Mouse (Mus musculus): Measurements from ENCODE around the gene Polr2l.
A peak's percentile ranks its signal among the peaks of the same experiment; 100 is the strongest.
"Not testable (repeated sequence)": the region's sequence is repeated elsewhere in the genome, so short reads cannot be mapped to it uniquely, and the experiment has no call there.

Polr2l gene

DNA sequence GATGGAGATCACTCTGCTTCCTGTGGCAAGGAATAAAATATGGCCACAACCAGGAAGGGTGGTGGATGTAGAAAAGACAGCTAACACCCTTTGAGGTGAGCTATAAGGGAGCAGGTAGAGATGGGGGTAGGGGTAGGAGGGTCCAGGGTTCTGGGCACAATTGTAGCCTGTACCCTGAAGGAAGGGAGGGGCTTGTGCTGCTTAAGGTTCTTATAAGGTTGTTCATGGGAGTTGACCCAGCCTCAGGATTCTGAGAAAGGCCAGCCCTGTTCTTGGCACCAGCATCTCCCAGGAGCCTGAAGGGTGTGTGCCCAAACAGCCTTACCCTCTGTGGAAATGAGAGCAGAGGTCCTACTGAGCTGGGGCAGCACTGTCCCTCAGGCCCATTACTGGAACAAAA, 23.0 kb downstream of the Polr2l start:
- no peak for DNase-seq (ENCODE audit: low spot score in 2 of 2)

DNA sequence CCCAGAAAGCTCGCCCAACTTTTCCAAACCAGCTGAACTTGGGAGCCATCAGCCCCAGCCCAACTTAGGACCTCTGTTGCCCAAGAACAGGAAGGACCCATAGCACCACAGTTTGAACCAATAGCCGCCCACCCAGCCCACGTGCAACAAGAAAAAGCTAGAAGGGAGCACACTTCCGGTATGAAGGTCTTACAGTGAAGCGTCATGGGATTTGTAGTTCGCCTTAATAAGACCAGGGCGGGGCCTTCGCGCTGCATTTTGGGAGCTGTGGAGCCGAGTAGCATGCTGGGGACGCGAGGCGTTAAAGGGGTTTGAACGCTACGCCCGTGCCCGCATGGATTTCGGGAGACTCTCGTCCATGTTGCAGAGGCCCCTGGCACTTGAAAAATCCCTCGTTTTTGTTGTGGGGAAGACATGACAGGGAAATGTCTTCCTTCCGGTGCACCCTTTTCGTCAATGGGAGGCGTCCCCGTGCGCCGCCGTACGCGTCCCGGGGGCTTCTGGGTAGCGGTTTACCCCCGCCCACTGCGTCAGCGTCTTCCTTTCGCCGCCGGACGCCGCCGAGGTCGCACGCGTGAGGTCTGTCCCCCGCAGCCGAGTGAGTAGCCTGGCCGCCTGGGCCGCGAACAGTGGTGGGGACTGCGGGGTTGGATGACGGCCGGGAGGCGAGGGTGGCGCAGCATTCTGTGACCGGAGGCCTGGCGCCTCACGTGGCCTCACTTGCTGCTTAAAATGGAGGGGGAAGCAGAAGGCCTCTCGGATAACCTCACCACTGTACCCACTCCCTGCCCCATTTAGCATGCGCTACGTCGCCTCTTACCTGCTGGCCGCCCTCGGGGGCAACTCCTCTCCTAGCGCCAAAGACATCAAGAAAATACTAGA, 27.6 kb downstream of the Polr2l start, which contains the start of gene Rplp2:
Rplp2 (plus strand) TSS at position 261 of the 882 bp plus-strand sequence.
- peak; percentile 92 to 93 for DNase-seq (ENCODE audit: low spot score in 2 of 2)

DNA sequence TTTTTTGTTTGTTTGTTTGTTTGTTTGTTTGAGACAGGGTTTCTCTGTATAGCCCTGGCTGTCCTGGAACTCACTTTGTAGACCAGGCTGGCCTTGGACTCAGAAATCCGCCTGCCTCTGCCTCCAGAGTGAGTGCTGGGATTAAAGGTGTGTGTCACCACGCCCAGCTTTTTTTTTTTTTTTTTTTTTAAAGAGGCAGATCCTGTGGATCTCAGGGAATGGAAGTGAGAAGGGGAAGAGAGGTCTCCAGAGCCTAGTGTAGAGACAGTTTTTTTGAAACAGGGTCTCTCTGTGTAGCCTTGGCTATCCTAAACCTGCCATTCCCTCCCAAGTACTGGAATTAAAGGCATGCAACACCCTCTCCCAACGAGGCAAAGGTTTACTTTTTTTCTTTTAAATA, 28.6 kb downstream of the Polr2l start:
- DNase-seq (ENCODE audit: low spot score in 2 of 2) = not testable (repeated sequence)

DNA sequence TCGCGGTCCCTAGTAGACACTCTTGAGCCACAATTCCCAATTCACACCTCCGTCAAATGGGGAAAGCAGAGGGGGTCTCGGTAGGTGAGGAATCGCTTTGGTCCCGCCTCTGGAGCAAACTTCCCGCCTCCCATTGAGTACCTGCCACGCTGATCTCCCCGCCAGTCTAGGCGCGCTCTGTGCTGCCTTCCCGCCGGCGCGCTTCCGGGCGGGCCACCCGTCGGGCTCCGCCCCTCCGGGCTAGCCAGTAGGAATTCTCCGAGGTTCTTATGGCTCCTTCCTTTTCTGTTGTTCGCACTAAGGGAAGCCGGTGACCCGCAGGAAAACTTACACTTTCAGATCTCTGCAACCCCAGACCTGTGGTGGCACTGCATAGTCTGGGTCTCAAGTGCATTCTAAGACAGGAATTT, 31.1 kb downstream of the Polr2l start, which contains the start of gene Pidd1:
Pidd1 (minus strand) TSS at position 198 of the 410 bp plus-strand sequence.
- no peak for DNase-seq (ENCODE audit: low spot score in 2 of 2)

DNA sequence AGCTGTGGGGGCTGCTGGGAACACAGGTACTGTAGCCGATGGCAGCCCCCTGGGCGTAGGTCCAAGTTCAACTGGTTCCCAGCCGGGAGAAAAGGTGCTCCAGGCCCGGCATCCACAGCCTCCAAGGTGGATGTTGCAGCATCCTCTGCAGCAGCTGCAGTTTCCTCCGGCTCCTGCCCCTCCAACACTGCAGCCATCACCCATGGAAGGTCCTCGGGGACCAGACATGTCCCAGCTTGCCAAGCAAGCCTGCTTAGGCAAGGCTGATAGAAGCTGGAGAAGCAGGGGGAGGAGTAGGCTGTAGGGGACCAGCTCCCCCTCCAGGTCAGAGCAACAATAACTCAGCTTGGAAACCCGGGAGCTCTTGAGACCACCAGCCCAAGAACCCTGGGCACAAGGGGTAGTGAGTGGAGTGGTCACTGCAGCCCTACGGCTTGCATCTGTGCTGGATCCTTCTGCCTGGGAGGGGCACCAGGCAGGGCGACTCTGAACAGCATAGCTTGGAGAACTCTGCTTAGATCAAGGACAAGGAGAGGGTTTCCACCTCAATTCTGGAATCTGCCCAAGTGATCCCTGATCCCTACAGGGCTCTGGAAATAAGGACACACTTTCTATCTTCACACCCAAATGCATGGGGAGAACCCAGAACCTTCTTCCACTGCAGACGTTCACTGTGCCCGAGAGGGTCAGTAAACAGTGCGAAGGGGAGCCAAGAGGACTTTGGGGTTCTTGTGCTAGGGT, 31.7 kb downstream of the Polr2l start:
- DNase-seq (ENCODE audit: low spot score in 2 of 2) = no peak

DNA sequence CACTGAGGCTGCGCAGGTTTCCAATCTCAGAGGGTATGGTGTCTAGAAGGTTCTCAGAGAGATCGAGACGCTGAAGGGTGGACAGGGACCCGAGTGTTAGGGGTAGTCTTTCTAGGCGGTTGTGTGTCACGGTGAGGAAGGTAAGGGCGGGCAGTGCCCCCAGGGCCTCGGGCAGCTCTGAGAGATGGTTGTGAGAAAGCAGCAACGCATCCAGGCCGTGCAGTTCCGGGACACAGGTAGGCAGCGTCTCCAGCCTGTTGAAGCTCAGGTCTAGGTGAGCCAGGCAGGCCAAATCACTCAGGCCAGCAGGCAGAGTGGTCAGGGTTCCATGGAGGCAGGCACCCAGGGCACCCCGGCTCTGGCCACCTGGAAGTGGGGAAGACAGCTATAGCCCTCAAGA, 32.7 kb downstream of the Polr2l start:
- no peak for DNase-seq (ENCODE audit: low spot score in 2 of 2)

DNA sequence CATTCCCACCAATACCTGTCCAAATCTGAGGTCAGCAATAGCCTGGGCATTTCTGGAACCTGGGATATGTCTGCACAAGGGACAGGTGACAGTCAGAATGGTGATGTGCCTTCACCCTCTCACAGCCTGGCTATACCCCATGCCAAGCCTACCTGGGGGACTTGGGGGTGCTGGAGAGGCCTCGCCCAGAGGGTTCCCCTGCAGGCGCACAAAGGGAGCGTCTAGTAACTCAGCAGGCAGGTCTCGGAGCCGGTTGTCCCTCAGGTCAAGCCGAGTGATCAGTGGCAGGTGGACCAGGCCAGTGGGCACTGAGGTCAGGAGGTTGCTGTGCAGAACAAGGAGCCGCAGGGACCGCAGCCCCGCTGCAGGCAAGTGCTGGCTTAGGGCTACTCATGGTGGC, 33.5 kb downstream of the Polr2l start:
- DNase-seq (ENCODE audit: low spot score in 2 of 2) = no peak

DNA sequence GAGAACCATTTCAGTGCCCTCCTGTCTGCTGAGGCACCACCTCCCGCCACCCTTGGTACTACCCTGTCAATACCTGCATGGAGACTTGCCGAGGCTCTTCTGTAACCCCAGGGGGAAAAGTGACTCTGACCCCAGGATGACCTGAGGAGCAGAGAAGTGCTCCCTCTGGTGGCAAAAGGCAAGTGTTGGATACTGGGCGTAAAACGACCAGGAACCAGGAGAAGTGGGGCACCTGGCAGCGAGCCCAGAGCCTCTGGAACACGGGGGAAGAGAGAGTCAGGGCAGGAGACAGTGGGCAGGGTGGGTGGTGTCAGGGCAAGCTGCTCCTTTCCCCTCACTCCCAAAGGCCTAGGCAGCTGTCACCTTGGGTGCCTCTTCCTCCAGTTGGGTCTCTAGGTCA, 34.3 kb downstream of the Polr2l start:
- no peak for DNase-seq (ENCODE audit: low spot score in 2 of 2)

DNA sequence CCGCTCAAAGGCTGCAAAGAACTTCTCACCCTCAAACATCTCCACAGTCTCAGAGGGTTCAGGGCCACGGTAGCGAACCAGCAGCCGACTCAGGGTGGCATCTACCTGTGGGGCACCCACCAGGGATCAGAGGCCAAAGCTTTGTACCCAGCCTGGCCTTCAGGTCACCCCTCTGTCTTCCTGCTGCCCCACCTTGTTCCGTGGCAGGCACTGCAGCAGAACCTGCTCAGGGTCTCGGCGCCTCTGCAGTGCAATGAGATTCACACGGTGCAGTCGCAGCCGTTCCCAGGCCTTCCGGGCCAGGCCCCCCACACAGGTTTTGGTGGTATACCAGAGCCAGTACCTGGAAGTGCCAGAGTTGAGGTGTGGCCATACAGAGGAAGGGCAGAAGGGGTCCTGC, 35.1 kb downstream of the Polr2l start:
- no peak for DNase-seq (ENCODE audit: low spot score in 2 of 2)

DNA sequence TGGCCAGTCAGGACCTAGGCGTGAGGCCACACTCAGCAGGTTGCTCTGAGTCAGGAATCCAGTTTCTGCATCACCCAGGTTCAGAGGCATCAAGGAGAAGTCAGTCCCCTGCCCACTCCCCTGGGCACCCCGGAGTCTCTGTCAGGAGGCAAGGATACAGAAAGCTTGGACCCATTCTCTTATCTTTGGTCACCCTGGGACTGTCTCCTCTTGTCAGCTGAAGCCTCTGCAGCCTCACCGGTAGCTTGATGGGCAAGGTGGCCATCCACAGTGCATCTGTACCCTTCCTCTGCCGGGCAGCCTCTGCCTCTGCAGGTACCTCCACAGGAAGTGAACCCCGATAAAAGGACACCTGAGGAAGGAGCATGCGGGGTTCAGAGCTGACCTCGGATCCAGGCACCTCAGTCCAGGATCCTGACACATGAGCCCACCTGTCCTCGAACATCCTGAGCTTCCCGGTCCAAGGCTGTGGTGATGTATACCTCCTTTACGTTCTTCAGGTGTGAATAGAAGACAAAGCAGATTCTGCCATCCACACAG, 35.7 kb downstream of the Polr2l start:
- DNase-seq (ENCODE audit: low spot score in 2 of 2) = no peak

DNA sequence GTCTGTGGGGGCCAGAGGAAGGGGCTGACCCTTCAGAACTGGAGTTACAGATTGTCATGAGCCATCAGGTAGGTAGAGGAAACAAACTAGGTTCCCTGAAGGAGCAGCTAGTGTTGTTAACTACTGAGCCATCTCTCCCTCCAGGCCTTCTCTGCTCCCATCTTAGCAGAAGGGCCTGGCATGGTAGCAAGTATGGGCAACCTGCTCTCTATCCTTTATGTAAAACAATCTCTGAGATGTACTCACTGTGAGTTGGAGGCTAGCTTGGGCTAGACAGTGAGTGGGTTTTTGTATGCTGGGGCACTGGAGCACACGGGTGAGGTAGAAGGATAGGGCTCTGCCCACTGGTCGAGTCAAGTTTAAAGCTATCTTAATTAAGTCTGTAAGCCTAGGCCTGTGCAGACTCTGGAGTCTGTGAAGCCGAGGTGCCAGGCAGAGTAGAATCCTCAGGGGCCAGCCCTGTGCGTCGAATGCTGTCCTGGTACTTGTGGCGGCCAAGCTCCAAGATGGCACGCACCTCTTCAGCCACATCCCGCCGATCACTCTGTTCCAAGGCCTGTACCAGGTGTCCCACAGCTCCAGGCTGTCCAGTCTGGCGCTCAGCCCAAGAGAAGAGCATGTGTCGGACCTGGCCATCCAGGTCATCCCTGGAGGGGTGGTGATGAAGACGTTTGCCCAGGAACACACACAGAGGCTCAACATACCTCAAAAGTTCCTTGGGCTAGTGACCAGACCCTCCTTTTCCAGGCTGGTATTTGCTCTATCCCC, 36.5 kb downstream of the Polr2l start:
- no peak for DNase-seq (ENCODE audit: low spot score in 2 of 2)

DNA sequence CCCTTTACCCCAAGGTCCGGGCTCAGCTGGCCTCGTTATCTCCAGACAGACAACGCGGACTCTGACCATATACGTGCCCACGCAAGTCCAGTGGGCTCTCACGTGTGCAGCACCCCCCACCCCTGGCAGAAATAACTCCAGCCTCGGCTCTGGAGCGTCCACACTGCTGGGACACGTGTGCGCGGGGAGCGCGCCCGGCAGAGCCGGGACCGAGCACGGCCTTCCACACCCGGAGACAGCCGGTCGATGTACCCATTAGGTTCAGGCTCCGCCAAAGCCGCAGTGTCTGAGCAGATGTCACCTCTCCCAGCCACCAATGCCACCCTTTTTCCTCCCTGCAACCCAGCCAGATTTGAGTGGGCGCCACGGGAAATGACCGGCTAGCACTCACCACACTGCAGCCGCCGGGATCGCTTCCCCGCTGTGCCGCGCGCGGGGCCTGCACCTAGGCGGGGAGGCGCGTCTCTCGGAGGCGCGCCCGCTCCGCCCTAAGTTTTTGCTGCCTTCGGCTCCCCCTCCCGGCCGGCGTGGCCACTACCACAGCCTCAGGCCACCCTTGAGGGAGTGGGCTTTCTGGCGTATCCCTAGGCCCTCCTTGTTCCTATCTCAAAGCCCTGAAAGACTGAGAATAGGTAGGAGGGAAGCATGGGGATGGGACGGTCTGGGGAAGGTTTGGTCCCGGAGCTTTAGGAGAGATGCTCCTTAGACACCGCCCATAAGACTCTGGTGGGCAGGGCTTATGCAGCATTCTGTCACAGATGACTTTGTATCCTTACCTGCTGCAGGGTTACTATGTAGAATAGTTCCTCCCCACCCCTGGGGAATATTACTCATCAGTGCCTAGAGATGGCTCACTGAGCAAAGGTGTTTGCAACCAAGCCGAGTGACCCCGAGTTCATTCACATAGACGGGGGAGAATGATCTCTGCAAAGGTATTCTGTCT, 37.5 kb downstream of the Polr2l start, which contains the start of gene Slc25a22:
Slc25a22 (minus strand) TSS at position 715 of the 943 bp plus-strand sequence.
- DNase-seq (ENCODE audit: low spot score in 2 of 2) = peak; percentile 75 to 78

DNA sequence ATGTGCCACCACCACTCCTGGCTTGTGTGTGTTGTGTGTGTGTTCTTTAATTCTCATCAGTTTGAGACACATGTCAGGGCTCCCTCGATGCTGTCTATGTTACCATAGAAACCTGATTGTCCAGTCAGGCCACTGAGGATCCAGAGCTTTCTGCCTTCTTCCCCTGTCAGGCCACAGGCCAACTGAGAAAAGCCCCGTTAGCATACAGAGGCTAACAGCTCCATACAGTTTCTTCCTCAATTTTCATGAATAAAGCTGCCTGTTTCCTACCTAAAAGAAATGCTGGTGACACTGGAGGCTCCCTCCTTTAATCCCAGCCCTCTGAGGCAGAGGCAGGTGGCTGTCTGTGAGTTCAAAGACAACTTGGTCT, 38.4 kb downstream of the Polr2l start:
- no peak for DNase-seq (ENCODE audit: low spot score in 2 of 2)

DNA sequence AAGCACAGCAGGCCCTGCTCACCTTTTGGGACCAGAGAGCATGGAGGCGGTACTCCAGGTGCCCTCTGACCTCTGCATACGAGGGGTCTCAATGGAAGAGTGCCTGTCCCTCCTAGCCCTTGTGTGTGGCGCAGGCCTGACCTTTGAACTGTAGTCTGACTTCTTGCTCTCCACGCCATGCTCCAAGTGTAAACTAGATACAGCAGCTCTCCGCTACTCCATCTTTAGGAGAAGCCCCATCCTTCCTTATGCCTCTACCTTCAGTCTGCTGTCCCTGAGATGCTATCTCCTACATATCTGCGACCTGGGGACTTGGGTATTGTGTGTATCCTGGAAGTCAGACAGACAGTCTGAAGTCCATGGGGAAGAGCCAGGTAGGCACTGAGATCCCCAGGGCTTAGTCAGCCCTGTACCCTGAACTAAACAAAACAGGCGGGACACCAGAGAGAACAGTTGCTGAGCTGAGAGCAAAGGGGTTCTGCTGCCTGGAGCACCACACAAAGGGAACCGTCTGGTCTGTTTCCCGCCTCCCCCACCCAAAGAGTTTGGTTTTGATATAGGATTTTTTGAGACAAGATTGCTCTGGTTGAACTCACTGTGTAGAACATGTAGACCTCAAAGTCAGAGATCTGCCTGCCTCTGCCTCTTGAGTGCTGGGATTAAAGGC, 38.9 kb downstream of the Polr2l start:
- DNase-seq (ENCODE audit: low spot score in 2 of 2) = no peak

DNA sequence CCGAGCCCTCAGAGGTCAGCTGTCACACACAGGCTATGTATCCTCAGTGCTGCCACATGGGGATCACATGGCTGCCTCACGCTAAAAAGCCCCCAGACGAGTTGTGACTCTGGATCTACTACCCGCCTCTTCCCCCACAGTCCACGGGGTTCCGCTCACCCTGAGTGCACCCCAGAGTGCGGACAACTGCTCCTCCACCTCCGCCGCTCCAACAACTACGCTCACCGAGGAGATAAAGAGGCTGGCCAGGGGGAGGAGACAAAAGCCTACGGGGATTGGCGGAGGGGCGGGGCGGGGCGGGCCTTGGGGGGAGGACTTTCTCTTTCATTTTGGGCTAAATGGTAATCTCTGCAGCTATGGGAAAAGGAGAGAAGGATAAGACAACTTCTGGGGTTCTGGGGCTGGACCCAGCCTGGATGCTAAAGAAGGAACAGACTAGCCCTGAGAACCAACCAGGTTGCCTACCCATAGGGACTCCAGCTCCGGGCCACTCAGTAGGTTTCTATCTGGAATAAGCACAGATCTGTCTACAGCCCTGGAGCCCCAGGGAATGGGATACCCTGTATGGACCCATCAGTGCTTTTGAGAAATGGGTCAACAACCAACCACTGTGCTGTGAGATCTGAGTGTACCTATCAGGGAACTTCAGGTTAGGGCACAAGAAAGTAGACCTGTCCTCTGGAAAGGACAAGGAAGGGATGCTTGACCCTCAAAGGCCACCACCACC, 39.6 kb downstream of the Polr2l start:
- DNase-seq (ENCODE audit: low spot score in 2 of 2) = no peak

DNA sequence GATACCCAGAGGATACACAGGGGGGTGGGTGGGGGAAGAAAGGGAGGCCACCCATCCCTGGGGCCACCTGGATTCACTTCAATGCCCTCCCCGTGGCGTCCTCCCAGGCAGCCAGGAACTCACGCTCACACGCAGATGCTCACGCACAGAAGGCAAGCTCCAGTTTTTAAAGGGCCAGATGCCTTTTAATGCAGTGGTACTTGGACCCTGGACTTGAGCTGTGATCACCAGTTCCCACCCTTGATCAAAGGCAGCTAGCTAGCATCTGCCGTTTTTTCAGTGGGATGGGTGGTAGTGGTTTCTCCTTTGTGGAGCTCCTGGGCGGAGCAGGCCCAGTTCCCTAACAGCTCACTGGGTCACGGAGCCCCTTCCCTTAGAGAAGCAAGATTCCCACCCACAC, 40.5 kb downstream of the Polr2l start:
- peak; percentile 67 to 79 for DNase-seq (ENCODE audit: low spot score in 2 of 2)

DNA sequence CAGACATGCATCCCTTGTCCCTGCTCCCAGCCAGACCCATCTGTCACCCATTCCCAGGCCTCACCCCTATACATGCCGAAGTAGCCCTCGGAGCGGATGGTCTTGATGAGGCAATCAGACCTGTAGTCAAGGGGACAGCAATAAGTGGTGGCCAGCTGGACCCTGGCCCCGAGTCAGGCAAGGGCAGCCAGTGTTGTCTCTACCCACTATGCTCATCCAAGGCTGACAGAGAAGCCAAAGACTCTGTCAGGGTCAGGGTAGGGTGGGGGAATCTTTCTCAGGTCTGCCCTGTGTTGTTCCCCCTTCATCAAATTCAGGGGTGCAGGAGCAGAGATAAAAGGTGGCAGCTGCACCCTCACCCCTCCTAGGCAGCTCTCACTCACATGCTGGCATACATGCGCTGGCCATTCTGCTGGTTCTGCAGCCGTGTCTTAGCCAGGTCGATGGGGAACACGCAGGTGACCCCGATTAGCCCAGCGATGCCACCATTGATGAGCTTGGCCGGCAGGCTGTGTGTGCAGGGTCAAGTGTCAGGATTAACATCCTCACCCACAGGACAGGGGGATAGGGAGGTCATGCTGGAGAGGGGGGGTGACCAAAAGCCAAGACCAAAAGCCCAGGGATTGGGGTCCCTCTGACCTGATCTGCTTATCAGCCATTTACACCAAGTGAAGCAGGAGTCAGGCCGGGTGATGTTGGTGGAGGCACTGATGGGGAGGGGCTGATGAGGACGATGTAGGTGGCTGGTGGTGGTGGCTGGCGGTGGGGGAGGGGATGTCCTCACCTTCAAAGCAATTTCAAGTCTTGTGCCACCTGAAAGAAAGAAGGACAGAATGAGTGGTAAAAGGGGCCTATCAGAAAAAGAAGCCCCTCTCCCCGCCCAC, 41.2 kb downstream of the Polr2l start:
- DNase-seq (ENCODE audit: low spot score in 2 of 2) = no peak

DNA sequence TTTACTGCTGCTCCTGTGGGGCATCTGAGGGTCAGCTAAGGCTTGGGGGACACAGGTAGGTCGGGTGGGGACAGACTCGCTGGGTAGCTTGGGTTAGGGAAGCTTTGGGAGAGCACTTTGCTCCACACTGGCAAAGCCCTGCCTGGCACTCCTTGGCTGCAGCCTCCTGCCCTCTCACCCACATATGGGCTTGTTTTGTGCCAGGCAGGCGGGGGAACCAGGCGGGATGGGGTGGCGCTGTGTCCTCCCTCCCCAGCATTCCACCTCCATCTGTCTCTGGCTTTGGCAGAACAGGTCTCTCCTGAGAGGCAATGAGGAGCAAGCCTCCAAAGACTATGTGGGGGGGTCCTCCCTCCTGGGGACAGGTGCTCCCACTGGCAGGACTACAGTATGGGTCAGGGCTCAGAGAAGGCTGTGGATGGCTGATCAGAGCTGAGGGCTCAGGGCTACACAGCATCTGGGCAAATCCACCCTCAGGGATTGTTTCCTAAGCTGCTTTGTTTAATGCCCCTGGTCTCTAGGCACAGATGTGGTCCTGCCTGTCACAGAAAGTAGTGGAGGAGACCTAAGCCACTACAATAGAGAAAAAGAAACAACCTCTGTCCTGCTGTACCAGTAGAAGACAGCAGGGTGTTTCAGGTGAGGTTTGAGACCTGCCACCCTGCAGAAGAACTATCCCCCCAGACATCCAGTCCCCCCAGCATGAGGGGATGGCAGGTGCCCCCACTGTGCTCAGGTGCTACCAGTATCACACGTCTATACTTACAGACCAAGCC, 42.0 kb downstream of the Polr2l start:
- no peak for DNase-seq (ENCODE audit: low spot score in 2 of 2)
